Mouse (Mus musculus) heart, embryonic 13.5 days (tissue): ENCODE measurements at regions not wholly inside any gene's neighbourhood (a gene's known extent, or its start where the extent isn't known, plus 50 kb on each side); places are given as distances from the start of the nearest gene placed in this dataset.

Experiments
- ATAC-seq: fragments of 200-750 bp; cut with Nextera tagmentation; 2 replicates; pipeline ENCODE4 v1.8.0; 2017; ENCODE audit warnings: moderate TSS enrichment; ENCODE audit not compliant: insufficient number of reproducible peaks, low FRiP score, low TSS enrichment; ENCODE audit errors: extremely low read depth
- H3K27ac ChIP-seq: fragments of 300-500 bp; sonication (generic); replicated peaks from 2 replicates; pipeline ENCODE4 v1.5.1; 2015; ENCODE audit warnings: moderate library complexity, mild to moderate bottlenecking, inconsistent platforms
- H3K27me3 ChIP-seq: fragments of 300-500 bp; sonication (generic); replicated peaks from 2 replicates; pipeline ENCODE4 v1.6.1; 2015; ENCODE audit warnings: mild to moderate bottlenecking, inconsistent platforms
- H3K36me3 ChIP-seq: fragments of 300-500 bp; sonication (generic); 2 replicates; pipeline ENCODE4 v1.6.1; 2015; ENCODE audit warnings: mild to moderate bottlenecking, inconsistent platforms
- H3K4me1 ChIP-seq: fragments of 300-500 bp; sonication (generic); 2 replicates; pipeline ENCODE4 v1.6.1; 2015; ENCODE audit warnings: inconsistent platforms
- H3K4me2 ChIP-seq: fragments of 300-500 bp; sonication (generic); 2 replicates; pipeline ENCODE4 v1.6.1; 2015; ENCODE audit warnings: inconsistent platforms, mild to moderate bottlenecking, moderate library complexity
- H3K4me3 ChIP-seq: fragments of 300-500 bp; sonication (generic); 2 replicates; pipeline ENCODE4 v1.5.1; 2015; ENCODE audit warnings: moderate library complexity, mild to moderate bottlenecking, inconsistent platforms
- H3K9ac ChIP-seq: fragments of 300-500 bp; sonication (generic); 2 replicates; pipeline ENCODE4 v1.6.1; 2015; ENCODE audit warnings: inconsistent platforms, mild to moderate bottlenecking, moderate library complexity
- H3K9me3 ChIP-seq: fragments of 300-500 bp; sonication (generic); 2 replicates; pipeline ENCODE4 v1.6.1; 2016; ENCODE audit warnings: inconsistent platforms
- WGBS: fragments of 180-500 bp; shearing (Covaris S2); methylation state at CpG from one replicate; pipeline ENCODE4 v1.1.7; 2015; ENCODE audit warnings: mixed read lengths; 5-methylcytosine and 5-hydroxymethylcytosine counted together

DNA sequence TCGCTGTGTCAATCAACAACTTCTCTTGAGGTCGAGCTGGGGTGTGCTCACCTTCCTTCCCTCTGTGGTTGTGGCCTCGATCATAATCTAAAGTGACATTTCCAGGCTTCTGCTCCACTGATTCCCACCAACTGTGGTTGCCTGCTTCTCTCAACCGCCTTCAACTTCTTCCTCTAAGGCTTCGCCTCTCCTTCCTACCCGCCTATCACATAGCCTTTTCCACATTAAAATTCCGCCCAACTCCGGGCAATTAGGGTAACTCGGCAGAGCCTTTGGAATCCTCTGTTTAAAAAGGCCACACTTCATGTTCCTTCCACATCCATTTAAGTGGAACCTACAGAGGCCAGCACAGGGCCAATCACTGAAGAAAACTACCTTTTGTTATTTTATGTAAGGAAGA, 238.4 kb downstream of the Cxcl12 start:
- Histone ChIP-seq H3K27me3 (no peaks in the 10 kb centered on the region), H3K9ac (no peak overlapping the region), H3K27ac (no peak overlapping the region), H3K36me3 (no peaks in the 10 kb centered on the region), H3K4me3 (no peak overlapping the region), H3K4me1 (peaks cover 25% of the 10 kb centered on the region), H3K4me2 (no peak overlapping the region), H3K9me3 (no peaks in the 10 kb centered on the region)
- no peak for ATAC-seq
- 69% methylated on average over 9 of the region's 9 CpGs for WGBS

DNA sequence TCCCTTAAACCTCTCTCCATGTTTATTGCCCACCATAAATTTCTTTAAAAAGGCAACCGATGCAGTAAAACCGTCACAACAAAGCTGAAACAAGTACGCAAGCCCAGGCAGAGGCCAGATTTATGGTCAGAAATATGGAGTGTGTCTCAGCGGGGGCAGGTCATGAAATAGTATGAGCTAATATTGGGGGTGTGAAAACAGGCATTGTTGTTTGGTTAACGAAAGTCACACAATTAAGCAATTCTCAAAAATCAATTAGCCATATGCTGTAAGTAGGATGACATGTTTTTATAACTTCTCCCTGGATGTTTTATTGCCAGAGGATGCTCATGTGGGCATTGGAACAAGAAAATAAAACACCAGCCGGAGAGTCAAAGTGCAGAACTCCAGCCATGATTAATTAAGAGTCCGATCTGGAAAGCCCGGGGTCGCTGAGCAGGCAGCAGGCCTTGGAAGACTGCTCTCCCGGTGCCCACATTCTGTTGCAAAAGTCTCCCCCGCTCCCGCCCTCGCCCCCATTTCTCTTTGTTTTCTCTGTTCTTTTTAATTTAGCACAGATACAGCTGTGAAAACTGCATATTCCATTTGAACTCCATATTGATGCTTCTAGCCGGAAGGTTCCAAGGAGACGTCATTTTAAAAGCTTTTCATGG, 239.0 kb downstream of the Cxcl12 start:
- peaks cover 25% of the 10 kb centered on the region for H3K4me1 ChIP-seq
- no peaks in the 10 kb centered on the region for H3K9me3 ChIP-seq
- 87% methylated on average over 15 of the region's 15 CpGs for whole genome bisulfite sequencing
- no peak for ATAC-seq
- H3K27me3 ChIP-seq = no peaks in the 10 kb centered on the region
- H3K4me2 ChIP-seq = no peak overlapping the region
- no peak overlapping the region for H3K4me3 ChIP-seq
- no peak overlapping the region for H3K9ac ChIP-seq
- no peaks in the 10 kb centered on the region for H3K36me3 ChIP-seq
- H3K27ac ChIP-seq = no peak overlapping the region

DNA sequence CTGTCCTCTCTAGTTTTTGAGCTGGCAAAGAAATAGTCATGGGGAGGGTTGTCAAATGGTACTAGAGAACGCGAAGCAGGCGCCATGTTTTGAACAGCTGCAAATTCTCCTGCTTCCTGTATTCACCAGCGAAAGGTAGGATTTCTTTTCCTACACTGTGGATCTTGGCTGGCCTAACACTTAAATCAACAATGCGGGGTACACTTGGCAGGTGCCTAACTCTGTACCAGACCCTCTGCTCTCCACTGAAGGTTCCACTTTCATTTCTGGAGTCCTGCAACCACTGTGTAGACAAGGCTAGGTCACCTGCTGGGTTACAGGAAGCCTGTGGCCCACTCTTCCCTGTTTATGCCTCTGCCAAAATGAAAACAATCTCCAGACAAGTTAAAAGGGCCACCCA, 239.6 kb downstream of the Cxcl12 start:
- Histone ChIP-seq H3K4me1 (peaks cover 25% of the 10 kb centered on the region), H3K36me3 (no peaks in the 10 kb centered on the region), H3K27me3 (no peaks in the 10 kb centered on the region), H3K27ac (no peak overlapping the region), H3K4me2 (no peak overlapping the region), H3K9ac (no peak overlapping the region), H3K4me3 (no peak overlapping the region), H3K9me3 (no peaks in the 10 kb centered on the region)
- WGBS = 75% methylated on average over 5 of the region's 5 CpGs
- no peak for ATAC-seq

DNA sequence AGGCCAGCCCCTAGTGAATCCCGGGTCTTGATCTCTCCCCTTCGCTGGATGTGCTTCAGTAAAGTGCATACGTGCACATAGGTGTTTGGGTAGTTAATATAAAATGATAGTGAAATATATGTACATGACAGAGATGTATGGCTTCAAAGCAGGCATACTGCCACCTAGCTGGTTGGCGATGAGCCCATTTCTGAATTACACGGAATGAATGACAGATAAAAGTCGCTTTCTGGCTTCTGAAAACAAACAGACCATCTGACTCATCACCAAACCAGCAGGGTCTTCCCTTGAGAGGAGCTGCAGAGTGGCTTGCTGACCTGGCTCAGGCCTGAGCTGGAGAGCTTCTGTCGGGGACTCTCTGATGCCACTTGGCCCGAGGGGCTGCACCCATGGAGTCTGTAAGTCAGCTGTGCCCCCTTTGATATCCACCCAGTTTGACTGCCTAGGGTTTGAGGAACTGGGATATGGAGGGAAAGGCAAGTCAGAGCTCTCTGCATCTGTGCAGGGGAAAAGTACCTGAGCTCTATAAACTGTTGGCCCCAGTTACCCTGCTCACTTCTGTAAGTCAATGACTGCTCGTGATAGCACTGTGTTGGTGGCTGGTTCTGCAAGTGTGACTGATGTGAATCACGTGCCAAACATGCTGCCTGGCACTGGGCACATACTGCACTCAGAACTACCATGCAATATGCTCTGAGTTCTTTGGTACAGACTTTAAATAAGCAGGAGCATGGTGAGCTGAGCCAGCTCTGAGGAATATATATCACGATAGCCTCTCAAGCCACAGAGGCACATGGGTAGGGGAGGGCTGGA, 240.8 kb downstream of the Cxcl12 start:
- Histone ChIP-seq H3K27ac (0 out of 2 replicates have a peak overlapping the region, but pooled peaks have one; percentile 17), H3K36me3 (no peaks in the 10 kb centered on the region)

DNA sequence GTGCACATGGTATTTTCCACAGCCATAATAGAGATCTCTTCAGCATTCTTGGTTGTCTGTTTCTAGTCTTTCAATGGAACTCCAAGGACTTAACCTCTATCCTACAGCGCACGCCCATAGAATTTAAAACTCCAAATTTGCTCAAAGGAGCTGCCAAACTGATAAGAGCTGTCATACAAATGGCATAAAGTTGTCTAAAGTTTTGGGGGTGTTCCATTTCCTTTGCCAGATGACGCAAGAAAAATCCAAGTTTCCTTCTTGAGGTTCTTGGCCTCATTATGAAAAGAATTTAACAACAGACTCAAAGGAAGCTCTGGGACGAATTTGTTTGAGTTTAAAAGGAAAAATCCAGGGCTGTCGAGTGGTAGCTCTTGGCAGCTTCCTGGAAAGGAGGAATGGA, 246.6 kb downstream of the Cxcl12 start:
- peak overlapping the region; percentile 22; the same call in 1 of the 2 replicates for H3K27ac ChIP-seq
- peaks cover 22% of the 10 kb centered on the region for H3K4me1 ChIP-seq
- H3K9ac ChIP-seq = no peak overlapping the region
- 66% methylated on average over 5 of the region's 5 CpGs for WGBS
- no peak overlapping the region for H3K4me3 ChIP-seq
- no peak overlapping the region for H3K4me2 ChIP-seq
- no peak for ATAC-seq
- H3K36me3 ChIP-seq = no peaks in the 10 kb centered on the region
- H3K27me3 ChIP-seq = no peaks in the 10 kb centered on the region
- no peaks in the 10 kb centered on the region for H3K9me3 ChIP-seq

More for the DNA sequence above, 240.8 kb downstream of the Cxcl12 start:
- H3K4me3 ChIP-seq = no peak overlapping the region
- ATAC-seq = no peak
- H3K4me2 ChIP-seq = no peak overlapping the region
- no peaks in the 10 kb centered on the region for H3K9me3 ChIP-seq
- H3K27me3 ChIP-seq = no peaks in the 10 kb centered on the region
- no peak overlapping the region for H3K9ac ChIP-seq
- peaks cover 25% of the 10 kb centered on the region for H3K4me1 ChIP-seq
- WGBS = 43% methylated on average over 11 of the region's 11 CpGs

DNA sequence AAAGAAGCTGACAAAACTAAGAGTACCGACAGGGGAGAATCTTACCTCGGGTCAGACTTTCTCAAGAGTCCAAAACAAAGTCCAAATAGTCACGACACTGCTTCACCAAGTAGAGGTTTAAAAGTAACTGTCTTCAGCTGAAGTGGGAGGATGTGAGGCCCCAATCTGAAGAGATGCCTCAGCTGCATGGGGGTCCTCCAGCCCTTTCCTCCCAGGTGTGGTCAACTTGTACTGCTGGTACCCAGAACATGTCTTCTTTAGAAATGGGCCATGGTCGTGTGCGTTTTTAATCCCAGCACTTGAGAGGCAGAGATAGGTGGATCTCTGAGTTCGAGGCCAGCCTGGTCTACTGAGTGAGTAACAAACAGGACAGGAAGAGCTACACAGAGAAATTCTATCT, 247.6 kb downstream of the Cxcl12 start:
- no peak overlapping the region for H3K4me2 ChIP-seq
- no peak overlapping the region for H3K4me3 ChIP-seq
- no peaks in the 10 kb centered on the region for H3K36me3 ChIP-seq
- ATAC-seq = no peak
- WGBS = 57% methylated on average over 6 of the region's 6 CpGs
- H3K27me3 ChIP-seq = no peaks in the 10 kb centered on the region
- H3K4me1 ChIP-seq = peaks cover 18% of the 10 kb centered on the region
- no peak overlapping the region for H3K9ac ChIP-seq
- no peaks in the 10 kb centered on the region for H3K9me3 ChIP-seq
- no peak overlapping the region for H3K27ac ChIP-seq

DNA sequence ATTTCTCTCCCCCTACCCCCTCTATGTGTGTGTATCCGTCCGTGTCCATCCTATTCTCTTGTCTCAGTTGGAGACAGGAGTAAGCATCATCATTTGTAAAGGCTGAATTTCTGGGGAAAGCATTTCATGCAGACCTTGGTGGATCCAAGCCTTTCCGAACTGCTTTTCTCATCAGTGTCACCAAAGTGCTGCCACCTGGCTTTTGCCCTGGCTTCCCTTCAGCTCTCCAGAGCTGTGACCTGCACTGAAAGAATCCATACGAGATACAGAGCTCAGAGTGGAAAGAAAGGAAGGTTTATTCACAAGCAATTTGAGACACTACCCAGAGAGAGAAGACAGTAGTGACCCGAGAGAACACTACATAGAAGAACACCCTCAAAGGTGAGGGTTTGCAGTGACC, 248.1 kb downstream of the Cxcl12 start:
- no peak overlapping the region for H3K4me2 ChIP-seq
- H3K36me3 ChIP-seq = no peaks in the 10 kb centered on the region
- no peak overlapping the region for H3K9ac ChIP-seq
- ATAC-seq = no peak
- H3K4me1 ChIP-seq = peaks cover 18% of the 10 kb centered on the region
- no peaks in the 10 kb centered on the region for H3K9me3 ChIP-seq
- no peaks in the 10 kb centered on the region for H3K27me3 ChIP-seq
- H3K4me3 ChIP-seq = no peak overlapping the region
- 70% methylated on average over 5 of the region's 5 CpGs for WGBS
- no peak overlapping the region for H3K27ac ChIP-seq

DNA sequence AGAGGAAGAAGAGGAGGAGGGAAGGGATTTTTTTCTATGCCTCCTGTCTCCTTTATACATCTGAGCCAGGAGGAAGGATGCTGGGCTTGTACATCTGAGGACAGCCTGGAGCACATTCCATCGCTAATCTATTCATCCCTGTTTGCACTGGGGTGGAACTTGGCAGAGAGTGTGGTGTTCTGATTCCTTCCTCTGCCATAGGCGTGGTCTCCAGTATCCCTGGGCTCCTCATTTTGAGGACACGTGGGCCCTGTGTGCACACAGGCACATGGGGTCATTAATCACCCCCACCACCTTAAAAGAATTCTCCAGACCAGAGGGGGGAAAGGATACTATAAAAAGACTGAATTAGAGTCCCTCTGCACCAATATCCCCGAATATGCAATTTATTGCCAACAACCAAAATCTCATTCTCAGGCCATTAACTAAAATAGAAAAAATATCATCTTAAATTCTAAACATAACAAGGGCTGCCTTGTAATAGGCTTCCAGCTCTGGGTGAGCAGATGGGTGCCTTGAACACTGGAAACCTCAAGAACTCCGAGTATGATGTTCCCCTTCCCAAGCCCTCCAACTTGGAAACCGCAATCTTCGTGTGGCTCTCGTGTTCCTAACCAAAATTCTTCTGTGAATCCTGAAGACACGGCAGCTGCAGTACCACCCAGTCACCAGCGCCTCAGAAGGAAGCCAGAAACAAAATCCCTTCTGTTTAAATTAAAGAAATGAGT, 254.7 kb downstream of the Cxcl12 start:
- Histone ChIP-seq H3K9ac (no peak overlapping the region), H3K4me1 (peaks cover 10% of the 10 kb centered on the region), H3K36me3 (no peaks in the 10 kb centered on the region), H3K27me3 (no peaks in the 10 kb centered on the region), H3K27ac (no peak overlapping the region), H3K4me2 (no peak overlapping the region), H3K9me3 (no peaks in the 10 kb centered on the region), H3K4me3 (no peak overlapping the region)
- WGBS = 69% methylated on average over 10 of the region's 10 CpGs
- ATAC-seq = no peak

DNA sequence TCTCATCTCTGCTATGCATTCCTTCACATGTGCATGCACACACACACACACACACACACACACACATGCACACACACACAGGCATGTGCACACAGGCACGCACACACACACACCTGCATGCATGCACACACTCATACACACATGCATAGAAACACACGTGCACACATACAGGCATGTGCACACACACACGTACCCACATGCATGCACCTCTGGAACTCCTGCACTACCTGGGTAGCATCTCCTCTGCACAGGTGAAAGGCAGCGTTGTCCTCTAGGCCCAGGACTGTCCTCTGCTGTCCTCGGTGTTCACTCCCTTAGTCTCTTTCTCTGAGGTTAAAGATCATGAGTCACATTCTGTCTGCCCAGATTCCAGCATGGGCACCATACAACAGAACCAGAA, 258.0 kb downstream of the Cxcl12 start:
- 80% methylated on average over 5 of the region's 5 CpGs for WGBS
- Histone ChIP-seq H3K9me3 (no peaks in the 10 kb centered on the region), H3K4me2 (no peak overlapping the region), H3K4me3 (no peak overlapping the region), H3K27ac (no peak overlapping the region), H3K4me1 (peaks cover 16% of the 10 kb centered on the region), H3K36me3 (no peaks in the 10 kb centered on the region), H3K27me3 (no peaks in the 10 kb centered on the region), H3K9ac (no peak overlapping the region)
- ATAC-seq = no peak

DNA sequence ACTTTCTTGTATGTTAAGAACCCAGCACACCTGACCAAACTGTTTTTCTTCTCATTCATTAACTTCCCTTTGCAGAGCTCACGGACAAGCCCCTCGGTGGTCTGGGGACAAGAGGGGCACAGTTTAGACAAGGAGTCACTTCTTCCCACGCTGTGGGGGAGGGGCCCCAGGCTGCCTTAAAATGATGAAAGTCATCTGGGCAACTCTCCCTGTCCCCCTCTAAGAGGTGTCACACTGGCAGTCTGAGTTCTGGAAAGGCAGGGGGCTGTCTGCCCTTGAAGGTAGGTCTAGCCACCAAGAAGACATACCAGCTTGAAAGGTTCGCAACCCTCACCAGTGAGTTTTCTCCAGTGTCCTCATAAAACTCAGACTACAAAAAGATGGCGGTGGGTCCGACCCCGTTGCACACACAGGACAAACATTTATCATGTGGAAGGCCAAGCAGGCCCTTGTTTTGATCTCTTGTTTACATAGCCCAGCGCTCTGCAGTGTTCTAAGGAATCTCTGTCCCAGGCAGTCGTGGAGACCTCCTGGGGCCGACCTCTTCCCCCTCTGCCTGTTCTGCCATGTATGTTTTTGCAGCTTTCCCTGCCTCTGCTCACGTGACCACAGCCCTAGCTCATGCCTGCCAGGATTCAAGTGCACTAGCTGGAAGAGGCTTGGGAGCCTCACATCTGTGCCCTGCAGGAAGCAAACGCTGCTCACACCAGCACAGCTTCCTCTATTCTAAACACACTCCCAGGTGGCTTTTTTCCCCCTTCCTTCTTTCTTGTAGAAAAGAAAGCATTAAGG, 259.2 kb downstream of the Cxcl12 start:
- no peak overlapping the region for H3K4me2 ChIP-seq
- WGBS = 34% methylated on average over 12 of the region's 12 CpGs
- peaks cover 18% of the 10 kb centered on the region for H3K4me1 ChIP-seq
- no peak overlapping the region for H3K4me3 ChIP-seq
- H3K9me3 ChIP-seq = no peaks in the 10 kb centered on the region
- no peak overlapping the region for H3K27ac ChIP-seq
- ATAC-seq = no peak
- no peaks in the 10 kb centered on the region for H3K27me3 ChIP-seq
- no peak overlapping the region for H3K9ac ChIP-seq
- H3K36me3 ChIP-seq = no peaks in the 10 kb centered on the region

DNA sequence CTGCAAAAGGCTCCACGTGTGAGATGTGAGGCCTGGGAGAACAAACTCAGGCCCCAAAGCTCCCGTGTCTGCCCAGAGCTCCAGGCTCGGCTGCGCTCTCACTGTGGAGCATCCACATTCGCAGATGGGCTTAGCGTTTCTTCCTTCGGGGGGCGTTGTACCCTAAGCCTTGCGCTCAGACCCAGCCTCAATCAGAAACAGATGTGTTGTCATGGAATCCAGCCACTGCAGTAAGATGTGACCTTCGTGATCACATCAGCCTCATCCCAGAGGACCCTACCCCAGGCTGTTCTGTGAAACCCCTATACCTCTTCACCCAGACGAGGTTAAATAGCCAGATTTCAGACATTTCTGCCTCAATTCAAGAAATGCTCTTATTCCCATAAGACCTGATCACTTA, 260.1 kb downstream of the Cxcl12 start:
- H3K27ac ChIP-seq = no peak overlapping the region
- no peak overlapping the region for H3K4me3 ChIP-seq
- H3K4me1 ChIP-seq = peaks cover 18% of the 10 kb centered on the region
- H3K27me3 ChIP-seq = no peaks in the 10 kb centered on the region
- no peak for ATAC-seq
- no peak overlapping the region for H3K9ac ChIP-seq
- WGBS = 85% methylated on average over 11 of the region's 11 CpGs
- H3K36me3 ChIP-seq = no peaks in the 10 kb centered on the region
- H3K9me3 ChIP-seq = no peaks in the 10 kb centered on the region
- H3K4me2 ChIP-seq = no peak overlapping the region
